Mouse (Mus musculus) hindbrain, embryonic 15.5 days (tissue): Measurements from ENCODE around the gene Hsd17b7. TPM values are rescaled to one million over a fixed set of nuclear protein-coding genes. Genes with fewer than 3 reads are reported as not detected.

Source experiments
- ATAC-seq: fragments of 200-750 bp; cut with Nextera tagmentation; 2 replicates; pipeline ENCODE4 v1.8.0; 2017; ENCODE audit warnings: low read depth, moderate number of reproducible peaks, moderate TSS enrichment; ENCODE audit not compliant: low FRiP score
- H3K27ac ChIP-seq: fragments of 300-500 bp; sonication (generic); replicated peaks from 2 replicates; pipeline ENCODE4 v1.5.1; 2015; ENCODE audit warnings: mild to moderate bottlenecking, inconsistent platforms
- H3K27me3 ChIP-seq: fragments of 300-500 bp; sonication (generic); 2 replicates; pipeline ENCODE4 v1.6.1; 2015; ENCODE audit warnings: control low read depth, inconsistent platforms
- H3K36me3 ChIP-seq: fragments of 300-500 bp; sonication (generic); 2 replicates; pipeline ENCODE4 v1.6.1; 2015; ENCODE audit warnings: control low read depth, inconsistent platforms
- H3K4me1 ChIP-seq: fragments of 300-500 bp; sonication (generic); replicated peaks from 2 replicates; pipeline ENCODE4 v1.6.1; 2015; ENCODE audit warnings: control low read depth, inconsistent platforms
- H3K4me2 ChIP-seq: fragments of 300-500 bp; sonication (generic); 2 replicates; pipeline ENCODE4 v1.6.1; 2015; ENCODE audit warnings: moderate library complexity, mild to moderate bottlenecking, inconsistent platforms
- H3K4me3 ChIP-seq: fragments of 300-500 bp; sonication (generic); 2 replicates; pipeline ENCODE4 v1.5.1; 2015; ENCODE audit warnings: mild to moderate bottlenecking, inconsistent platforms
- H3K9ac ChIP-seq: fragments of 300-500 bp; sonication (generic); 2 replicates; pipeline ENCODE4 v1.6.1; 2015; ENCODE audit warnings: inconsistent platforms
- H3K9me3 ChIP-seq: fragments of 300-500 bp; sonication (generic); 2 replicates; pipeline ENCODE4 v1.6.1; 2016; ENCODE audit warnings: control low read depth, inconsistent platforms
- WGBS: fragments of 180-500 bp; shearing (Covaris S2); methylation state at CpG from one replicate; pipeline ENCODE4 v1.1.7; 2015; 5-methylcytosine and 5-hydroxymethylcytosine counted together
- polyA plus RNA-seq: library from polyadenylated mRNA; unstranded; fragments of >200 nt; fragmentation: Nextera tagmentation; extraction: Ambion mirVana; gene quantifications from 2 replicates; pipeline ENCODE4 v1.2.1, GENCODE M21; 2015

The Hsd17b7 gene
- polyA plus RNA-seq, 1 experiment from 2014 or later, result 21.3 TPM

DNA sequence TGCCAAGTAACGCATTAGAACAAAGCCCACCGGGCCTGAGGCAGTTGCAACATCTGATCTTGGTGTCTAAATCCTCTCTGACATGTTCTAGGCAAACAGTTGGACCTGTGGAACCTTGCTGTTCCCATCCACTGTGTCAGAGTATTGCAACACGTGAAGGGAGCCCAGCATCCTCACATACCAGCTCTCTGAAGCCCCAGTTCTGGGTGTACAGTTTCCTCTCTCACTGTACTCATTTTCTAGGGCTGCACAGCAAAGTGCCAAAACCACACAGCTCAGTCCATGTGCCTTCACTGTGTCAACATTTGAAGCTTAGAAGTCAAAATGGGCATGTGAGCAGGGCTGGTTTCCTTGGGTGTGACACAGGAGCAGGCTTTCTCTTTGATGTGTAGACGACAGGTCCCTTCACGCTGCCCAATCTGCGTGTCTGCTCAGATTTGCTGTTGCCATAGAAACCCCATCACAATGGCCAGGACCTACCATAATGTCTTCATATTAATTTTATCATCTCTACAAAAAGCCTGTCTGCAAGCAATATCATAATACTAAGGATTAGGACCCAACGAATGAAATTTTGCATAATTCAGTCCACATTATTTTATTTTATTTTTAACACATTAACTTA, 36.8 kb downstream of the Hsd17b7 start:
- peak overlapping the region; percentile 38 for H3K27ac ChIP-seq
- no peak overlapping the region for H3K4me2 ChIP-seq
- no peak; the same call in 1 of the 2 replicates for ATAC-seq

DNA sequence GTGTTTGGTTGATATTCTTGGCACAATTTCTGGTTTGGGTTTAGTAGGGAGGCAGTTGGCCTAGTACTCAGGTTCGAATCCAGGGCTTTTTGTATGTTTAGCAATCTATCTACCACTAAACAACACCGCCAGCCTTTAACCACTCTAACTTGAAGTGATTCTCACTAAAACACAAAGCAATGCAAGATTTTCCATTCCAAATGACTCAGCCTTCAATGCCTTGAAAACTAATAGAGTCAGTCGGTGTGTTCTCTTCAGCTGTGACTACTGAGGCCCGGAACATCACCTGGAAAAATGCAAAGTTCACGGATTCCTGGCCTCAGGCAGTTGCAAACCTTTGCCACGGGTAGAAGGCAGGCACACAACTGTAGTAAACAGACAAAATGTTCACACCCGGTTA, 37.3 kb downstream of the Hsd17b7 start:
- Histone ChIP-seq H3K27me3 (no peaks in the 10 kb centered on the region), H3K4me1 (peaks cover 23% of the 10 kb centered on the region), H3K4me3 (no peak overlapping the region), H3K4me2 (peak overlapping the region; percentile 34; the same call in 1 of the 2 replicates), H3K9me3 (no peaks in the 10 kb centered on the region), H3K36me3 (no peaks in the 10 kb centered on the region), H3K9ac (no peak overlapping the region), H3K27ac (peak overlapping the region; percentile 38; the same call in 1 of the 2 replicates)
- ATAC-seq, result no peak
- 83% methylated on average over 7 of the region's 7 CpGs for WGBS

More for the DNA sequence above, 36.8 kb downstream of the Hsd17b7 start:
- no peaks in the 10 kb centered on the region for H3K36me3 ChIP-seq
- no peaks in the 10 kb centered on the region for H3K27me3 ChIP-seq
- 51% methylated on average over 7 of the region's 7 CpGs for WGBS
- H3K4me3 ChIP-seq, result no peak overlapping the region
- H3K9ac ChIP-seq, result no peak overlapping the region
- no peaks in the 10 kb centered on the region for H3K9me3 ChIP-seq
- peaks cover 23% of the 10 kb centered on the region for H3K4me1 ChIP-seq

DNA sequence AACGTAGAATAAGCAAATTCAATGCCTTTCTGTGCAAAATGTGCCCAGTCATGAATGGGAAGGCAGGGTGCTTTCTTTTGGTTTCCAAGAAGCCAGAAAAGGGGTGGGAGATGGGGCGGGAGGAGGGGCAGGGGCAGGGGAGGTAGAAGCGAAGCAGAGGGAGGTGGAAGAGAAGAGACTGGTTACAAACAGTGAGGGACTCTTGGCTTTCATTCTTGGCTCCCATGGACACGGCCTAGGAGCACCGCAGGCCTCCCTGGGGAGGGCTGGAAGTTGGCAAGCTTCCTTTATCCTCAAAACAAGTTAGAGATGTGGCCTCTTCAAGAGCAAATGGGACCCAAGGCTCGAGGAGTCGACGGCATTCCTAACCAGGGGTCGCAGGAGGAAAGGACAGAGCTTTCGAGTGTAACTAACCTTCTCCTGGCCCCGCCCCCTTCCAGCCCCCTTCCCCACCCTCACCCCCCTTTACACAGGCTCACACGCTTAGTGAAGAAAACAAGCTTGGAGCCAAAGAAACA, 40.5 kb downstream of the Hsd17b7 start, which contains the start of gene Ccdc190:
TSS of gene Ccdc190 (plus strand) at position 195 of the 518 bp plus-strand sequence.
- Histone ChIP-seq H3K9ac (0 out of 2 replicates have a peak within 1 kb of the TSS, but pooled peaks have one; percentile 1), H3K4me2 (peak within 1 kb of the TSS; percentile 40), H3K4me1 (peaks cover 9% of the 10 kb centered on the region), H3K4me3 (peak within 1 kb of the TSS; percentile 14), H3K27me3 (no peaks in the 10 kb centered on the region), H3K27ac (peak within 1 kb of the TSS; percentile 71), H3K36me3 (no peaks in the 10 kb centered on the region), H3K9me3 (no peaks in the 10 kb centered on the region)
- ATAC-seq, result peak; percentile 92
- 9% methylated on average over 12 of the region's 12 CpGs for WGBS

DNA sequence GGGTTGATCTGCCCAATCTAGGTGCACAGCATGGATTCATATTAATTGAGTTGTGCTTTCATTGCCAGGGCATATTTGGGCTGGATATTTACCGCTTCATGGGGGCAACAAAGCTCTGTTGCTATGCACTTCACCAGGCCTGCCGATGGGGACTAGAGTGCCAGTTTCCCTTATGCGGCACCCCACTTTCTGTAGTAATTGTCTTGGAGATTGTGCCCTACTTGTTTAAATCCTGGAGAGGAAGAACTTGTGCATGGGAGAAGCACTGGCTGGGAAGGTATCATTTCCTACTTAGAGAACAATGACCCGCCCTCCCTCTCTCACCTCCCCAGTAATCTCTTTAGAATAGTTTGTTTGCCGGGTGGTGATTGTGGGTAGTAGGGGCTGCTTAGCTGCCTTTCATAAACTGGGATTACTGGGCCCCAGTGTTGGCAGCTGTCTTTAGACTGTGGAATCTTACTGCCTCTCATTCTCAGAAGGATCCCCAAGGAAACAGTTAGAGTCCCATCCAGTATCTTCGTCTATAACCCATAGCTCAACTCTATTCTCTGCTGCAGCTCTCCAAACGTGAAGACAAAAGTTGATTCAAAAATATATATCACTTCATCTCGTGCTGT, 41.2 kb downstream of the Hsd17b7 start:
- Histone ChIP-seq H3K4me1 (peaks cover 9% of the 10 kb centered on the region), H3K4me2 (peak overlapping the region; percentile 40), H3K4me3 (no peak overlapping the region), H3K36me3 (no peaks in the 10 kb centered on the region), H3K27ac (peak overlapping the region; percentile 68), H3K27me3 (no peaks in the 10 kb centered on the region), H3K9me3 (no peaks in the 10 kb centered on the region), H3K9ac (no peak overlapping the region)
- WGBS, result 51% methylated on average over 8 of the region's 8 CpGs
- peak; percentile 46 for ATAC-seq

DNA sequence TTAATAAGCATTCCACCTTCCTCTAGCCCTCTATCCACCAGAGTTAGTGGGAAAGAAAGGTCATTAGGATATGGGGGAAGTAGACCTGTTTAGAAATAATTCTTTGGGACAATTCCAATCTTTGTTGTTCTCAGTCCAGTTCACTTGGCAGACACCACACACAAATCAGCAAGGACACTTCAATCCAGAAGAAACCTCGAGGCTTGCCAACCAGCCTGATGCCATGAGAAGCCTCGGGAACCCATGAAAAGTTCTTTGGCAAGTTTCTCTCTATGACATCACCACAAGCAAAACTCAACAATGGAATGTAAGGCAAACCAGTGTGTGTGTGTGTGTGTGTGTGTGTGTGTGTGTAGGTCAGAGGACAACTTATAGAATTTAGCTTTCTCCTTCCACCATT, 44.5 kb downstream of the Hsd17b7 start:
- Histone ChIP-seq H3K9me3 (no peaks in the 10 kb centered on the region), H3K4me3 (no peak overlapping the region), H3K36me3 (no peaks in the 10 kb centered on the region), H3K9ac (no peak overlapping the region), H3K4me2 (no peak overlapping the region), H3K27ac (no peak overlapping the region), H3K27me3 (peaks cover 3% of the 10 kb centered on the region; the same call in 1 of the 2 replicates), H3K4me1 (no peaks in the 10 kb centered on the region)
- no peak for ATAC-seq
- 73% methylated on average over 2 of the region's 2 CpGs for WGBS

DNA sequence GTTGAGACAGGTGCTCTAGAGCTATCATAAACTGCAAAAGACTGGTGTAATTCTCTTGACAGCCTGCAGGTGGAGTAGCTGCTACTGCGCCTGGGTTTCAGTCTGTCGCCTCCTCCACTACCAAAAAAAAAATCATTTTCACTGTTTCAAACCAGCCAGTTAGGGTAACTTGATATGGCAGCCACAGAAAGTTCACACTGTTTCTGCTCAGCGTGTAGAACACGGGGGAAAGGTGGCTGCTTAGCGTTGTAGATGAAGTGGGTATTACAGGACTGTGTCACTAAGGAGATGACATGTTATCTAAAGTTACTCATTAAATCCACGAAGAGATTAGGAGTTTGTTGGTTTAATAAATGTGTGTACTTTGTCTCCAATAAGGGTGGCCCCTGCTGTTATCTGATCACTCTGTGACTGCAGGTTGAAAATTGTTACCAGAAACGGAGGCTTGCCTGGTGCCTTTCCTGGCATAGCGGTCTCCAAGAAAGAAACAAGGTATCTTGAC, 47.3 kb downstream of the Hsd17b7 start:
- no peaks in the 10 kb centered on the region for H3K9me3 ChIP-seq
- ATAC-seq, result no peak
- peaks cover 7% of the 10 kb centered on the region for H3K4me1 ChIP-seq
- H3K27ac ChIP-seq, result no peak overlapping the region
- 47% methylated on average over 8 of the region's 8 CpGs for WGBS
- peaks cover 3% of the 10 kb centered on the region; the same call in 1 of the 2 replicates for H3K27me3 ChIP-seq
- H3K9ac ChIP-seq, result no peak overlapping the region
- H3K4me3 ChIP-seq, result no peak overlapping the region
- no peaks in the 10 kb centered on the region for H3K36me3 ChIP-seq
- no peak overlapping the region for H3K4me2 ChIP-seq

DNA sequence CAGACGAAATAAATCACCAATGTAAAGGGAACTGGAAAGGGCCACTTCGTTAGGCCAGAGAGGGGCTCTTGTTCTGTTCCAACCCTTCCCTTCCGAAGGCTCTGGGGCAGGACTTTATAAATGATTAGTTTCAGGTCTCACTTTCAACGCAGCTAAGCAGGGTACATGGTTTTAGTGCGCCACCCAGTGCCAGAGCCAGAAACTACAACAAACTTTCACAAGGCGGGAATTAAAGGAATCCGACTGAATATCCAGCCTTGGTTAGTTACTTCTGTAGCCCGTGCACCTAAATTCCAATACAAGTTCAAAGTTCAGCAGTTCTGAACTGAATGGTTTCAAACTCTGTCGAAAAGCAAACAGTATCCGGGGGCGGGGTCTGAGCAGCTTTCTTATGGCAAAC, 49.8 kb downstream of the Hsd17b7 start:
- H3K9me3 ChIP-seq, result no peaks in the 10 kb centered on the region
- no peak overlapping the region for H3K9ac ChIP-seq
- H3K27ac ChIP-seq, result no peak overlapping the region
- peaks cover 10% of the 10 kb centered on the region for H3K4me1 ChIP-seq
- peaks cover 3% of the 10 kb centered on the region; the same call in 1 of the 2 replicates for H3K27me3 ChIP-seq
- ATAC-seq, result peak; percentile 54; the same call in 1 of the 2 replicates
- H3K4me3 ChIP-seq, result no peak overlapping the region
- peak overlapping the region; percentile 31; the same call in 1 of the 2 replicates for H3K4me2 ChIP-seq
- H3K36me3 ChIP-seq, result no peaks in the 10 kb centered on the region
- WGBS, result 5% methylated on average over 11 of the region's 11 CpGs

DNA sequence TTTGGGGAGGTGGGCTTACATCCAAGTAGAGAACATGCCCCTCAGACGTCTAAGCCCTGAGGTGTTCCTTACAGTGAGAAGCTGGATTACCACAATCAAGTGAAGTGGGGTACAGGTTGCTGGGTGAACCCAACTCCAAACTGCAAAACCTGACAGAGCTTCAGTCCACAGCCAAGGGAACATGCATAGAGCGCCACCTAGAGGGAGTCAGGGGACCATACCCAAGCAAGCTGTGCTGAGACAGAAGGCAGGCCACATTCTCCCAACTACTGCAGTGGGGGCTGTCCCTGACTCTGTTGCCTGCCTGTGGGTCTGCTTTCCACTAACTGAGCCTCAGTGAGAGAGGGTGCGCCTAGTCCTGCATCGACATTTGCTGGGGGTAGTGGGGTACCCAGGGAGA, 51.0 kb downstream of the Hsd17b7 start:
- Histone ChIP-seq H3K9ac (no peak overlapping the region), H3K27ac (0 out of 2 replicates have a peak overlapping the region, but pooled peaks have one; percentile 23), H3K9me3 (no peaks in the 10 kb centered on the region), H3K4me2 (no peak overlapping the region), H3K4me3 (no peak overlapping the region), H3K27me3 (peaks cover 3% of the 10 kb centered on the region; the same call in 1 of the 2 replicates), H3K4me1 (peaks cover 10% of the 10 kb centered on the region), H3K36me3 (no peaks in the 10 kb centered on the region)
- peak; percentile 72 for ATAC-seq
- whole genome bisulfite sequencing, result 32% methylated on average over 4 of the region's 4 CpGs

DNA sequence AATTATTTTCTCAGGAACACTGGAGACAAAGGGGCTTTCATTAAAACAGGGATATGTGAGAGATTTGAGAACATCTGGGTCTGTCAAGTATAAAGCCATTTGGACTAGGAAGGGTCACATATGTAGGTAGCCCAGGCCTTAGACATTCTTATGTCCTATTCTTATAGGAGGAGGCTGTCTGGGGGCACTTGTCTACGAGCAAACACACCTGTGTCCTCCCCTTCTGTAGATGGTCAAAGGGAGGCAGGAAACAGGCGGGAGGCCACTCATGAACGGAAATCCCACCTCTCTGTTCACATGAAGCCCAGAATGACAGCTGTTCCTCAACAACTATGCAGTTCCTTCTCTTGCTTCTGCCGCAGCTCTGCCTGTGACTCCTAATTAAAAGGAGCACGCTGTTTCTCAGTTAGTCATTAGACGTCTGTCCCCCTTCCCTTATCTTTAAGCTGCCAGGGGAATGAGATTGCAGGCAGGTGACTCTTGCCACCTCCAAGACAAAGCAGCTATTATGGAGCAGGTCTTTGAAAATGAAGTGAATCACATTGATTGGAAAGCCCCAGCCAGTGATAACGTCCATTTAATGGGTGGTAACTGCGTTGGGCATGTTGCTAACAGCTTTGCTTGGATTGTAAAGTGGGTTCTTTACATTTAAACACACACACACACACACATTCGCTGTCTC, 51.8 kb downstream of the Hsd17b7 start:
- H3K9me3 ChIP-seq, result no peaks in the 10 kb centered on the region
- ATAC-seq, result no peak
- H3K4me1 ChIP-seq, result peaks cover 10% of the 10 kb centered on the region
- H3K4me2 ChIP-seq, result no peak overlapping the region
- H3K36me3 ChIP-seq, result no peaks in the 10 kb centered on the region
- peaks cover 3% of the 10 kb centered on the region; the same call in 1 of the 2 replicates for H3K27me3 ChIP-seq
- no peak overlapping the region for H3K27ac ChIP-seq
- 60% methylated on average over 9 of the region's 9 CpGs for WGBS
- no peak overlapping the region for H3K4me3 ChIP-seq
- no peak overlapping the region for H3K9ac ChIP-seq

DNA sequence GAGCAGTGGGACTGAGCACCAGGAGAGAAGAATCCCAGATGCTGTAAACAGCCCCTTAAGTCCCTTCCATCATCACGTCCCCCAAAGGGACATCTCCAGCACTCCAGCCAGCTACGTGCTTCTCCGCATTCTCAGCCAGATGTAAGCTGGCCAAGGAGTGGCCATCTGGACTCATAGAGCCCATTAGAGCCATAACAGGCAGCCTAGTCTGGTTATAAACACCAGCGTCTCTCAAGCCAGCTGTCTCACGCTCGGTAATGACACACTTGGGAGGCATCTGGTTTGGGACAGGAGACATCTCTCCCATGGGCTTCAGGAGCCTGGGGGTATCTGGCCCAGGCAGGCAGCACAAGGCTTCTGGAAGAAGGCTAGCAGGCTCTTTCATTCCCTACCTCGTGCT, 52.4 kb downstream of the Hsd17b7 start:
- Histone ChIP-seq H3K27me3 (peaks cover 3% of the 10 kb centered on the region; the same call in 1 of the 2 replicates), H3K4me1 (peaks cover 10% of the 10 kb centered on the region), H3K9ac (no peak overlapping the region), H3K4me2 (no peak overlapping the region), H3K9me3 (no peaks in the 10 kb centered on the region), H3K4me3 (no peak overlapping the region), H3K27ac (no peak overlapping the region), H3K36me3 (no peaks in the 10 kb centered on the region)
- peak; percentile 19; the same call in 1 of the 2 replicates for ATAC-seq
- WGBS, result 42% methylated on average over 7 of the region's 7 CpGs

DNA sequence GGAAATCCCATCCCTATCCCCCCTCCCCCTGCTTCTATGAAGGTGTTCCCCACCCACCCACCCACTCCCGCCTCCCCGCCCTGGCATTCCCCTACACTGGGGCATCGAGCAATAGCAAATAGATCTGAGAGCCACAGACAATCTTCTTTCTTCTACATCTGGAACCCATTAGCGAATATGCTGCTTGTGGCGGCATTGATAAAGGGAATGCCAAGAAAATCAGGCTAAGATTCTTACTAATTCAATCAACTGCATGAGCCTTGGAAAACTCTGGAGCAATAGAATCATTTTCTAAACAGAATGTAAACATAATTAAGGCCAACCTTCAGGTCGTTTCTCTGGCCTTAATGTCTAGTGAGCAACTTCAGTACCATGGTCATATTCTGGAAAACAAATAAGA, 57.5 kb downstream of the Hsd17b7 start:
- 86% methylated on average over 6 of the region's 6 CpGs for WGBS
- H3K9ac ChIP-seq, result no peak overlapping the region
- no peak overlapping the region for H3K27ac ChIP-seq
- H3K36me3 ChIP-seq, result no peaks in the 10 kb centered on the region
- no peak for ATAC-seq
- H3K4me2 ChIP-seq, result no peak overlapping the region
- H3K27me3 ChIP-seq, result no peaks in the 10 kb centered on the region
- H3K9me3 ChIP-seq, result no peaks in the 10 kb centered on the region
- H3K4me1 ChIP-seq, result peaks cover 1% of the 10 kb centered on the region
- H3K4me3 ChIP-seq, result no peak overlapping the region
